Mouse (Mus musculus): ENCODE measurements around the gene Gm47995. TPM values are rescaled to one million over a fixed set of nuclear protein-coding genes. Genes with fewer than 3 reads are reported as not detected.

Gene Gm47995
- 0.35 and 0.45 TPM in 2 replicates for polyA plus RNA-seq (2012; rRNA removed)

DNA sequence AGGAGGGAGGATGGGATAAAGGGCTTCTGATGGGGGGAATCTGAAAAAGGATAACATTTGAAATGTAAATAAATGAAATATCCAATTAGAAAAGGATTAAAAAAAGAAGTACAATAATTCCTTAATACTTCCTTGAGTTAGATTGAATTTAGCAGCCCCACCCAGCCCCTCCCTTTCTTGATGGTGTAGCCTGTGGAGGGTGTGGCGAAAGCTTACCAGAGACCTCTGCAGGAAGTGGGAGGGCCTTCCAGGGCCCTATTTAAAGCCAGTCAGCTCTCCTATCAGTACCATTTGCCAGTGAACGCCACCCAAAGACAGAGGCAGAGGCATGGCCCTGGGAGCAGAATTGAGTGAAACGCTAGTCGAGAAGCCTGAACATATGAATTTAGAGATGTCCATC lies at the start of gene Gm47995:
Gm47995 (plus strand) TSS at position 329 of the 400 bp plus-strand sequence.

DNA sequence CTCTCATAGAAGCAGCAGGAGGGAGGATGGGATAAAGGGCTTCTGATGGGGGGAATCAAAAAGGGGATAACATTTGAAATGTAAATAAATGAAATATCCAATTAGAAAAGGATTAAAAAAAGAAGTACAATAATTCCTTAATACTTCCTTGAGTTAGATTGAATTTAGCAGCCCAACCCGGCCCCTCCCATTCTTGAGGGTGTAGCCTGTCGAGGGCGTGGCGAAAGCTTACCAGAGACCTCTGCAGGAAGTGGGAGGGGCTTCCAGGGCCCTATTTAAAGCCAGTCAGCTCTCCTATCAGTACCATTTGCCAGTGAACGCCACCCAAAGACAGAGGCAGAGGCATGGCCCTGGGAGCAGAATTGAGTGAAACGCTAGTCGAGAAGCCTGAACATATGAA lies 16.0 kb upstream of the Gm47995 start, which contains the start of gene Gm47985:
Gm47985 (plus strand) TSS at position 272 of the 400 bp plus-strand sequence.

DNA sequence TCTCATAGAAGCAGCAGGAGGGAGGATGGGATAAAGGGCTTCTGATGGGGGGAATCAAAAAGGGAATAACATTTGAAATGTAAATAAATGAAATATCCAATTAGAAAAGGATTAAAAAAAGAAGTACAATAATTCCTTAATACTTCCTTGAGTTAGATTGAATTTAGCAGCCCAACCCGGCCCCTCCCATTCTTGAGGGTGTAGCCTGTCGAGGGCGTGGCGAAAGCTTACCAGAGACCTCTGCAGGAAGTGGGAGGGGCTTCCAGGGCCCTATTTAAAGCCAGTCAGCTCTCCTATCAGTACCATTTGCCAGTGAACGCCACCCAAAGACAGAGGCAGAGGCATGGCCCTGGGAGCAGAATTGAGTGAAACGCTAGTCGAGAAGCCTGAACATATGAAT lies 6.2 kb upstream of the Gm47995 start, which contains the start of gene Gm8947:
Gm8947 (plus strand) TSS at position 302 of the 400 bp plus-strand sequence.

DNA sequence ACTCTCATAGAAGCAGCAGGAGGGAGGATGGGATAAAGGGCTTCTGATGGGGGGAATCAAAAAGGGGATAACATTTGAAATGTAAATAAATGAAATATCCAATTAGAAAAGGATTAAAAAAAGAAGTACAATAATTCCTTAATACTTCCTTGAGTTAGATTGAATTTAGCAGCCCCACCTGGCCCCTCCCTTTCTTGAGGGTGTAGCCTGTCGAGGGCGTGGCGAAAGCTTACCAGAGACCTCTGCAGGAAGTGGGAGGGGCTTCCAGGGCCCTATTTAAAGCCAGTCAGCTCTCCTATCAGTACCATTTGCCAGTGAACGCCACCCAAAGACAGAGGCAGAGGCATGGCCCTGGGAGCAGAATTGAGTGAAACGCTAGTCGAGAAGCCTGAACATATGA lies 5.6 kb downstream of the Gm47995 start, which contains the start of gene 3110040M04Rik:
3110040M04Rik (plus strand) TSS at position 304 of the 400 bp plus-strand sequence.

DNA sequence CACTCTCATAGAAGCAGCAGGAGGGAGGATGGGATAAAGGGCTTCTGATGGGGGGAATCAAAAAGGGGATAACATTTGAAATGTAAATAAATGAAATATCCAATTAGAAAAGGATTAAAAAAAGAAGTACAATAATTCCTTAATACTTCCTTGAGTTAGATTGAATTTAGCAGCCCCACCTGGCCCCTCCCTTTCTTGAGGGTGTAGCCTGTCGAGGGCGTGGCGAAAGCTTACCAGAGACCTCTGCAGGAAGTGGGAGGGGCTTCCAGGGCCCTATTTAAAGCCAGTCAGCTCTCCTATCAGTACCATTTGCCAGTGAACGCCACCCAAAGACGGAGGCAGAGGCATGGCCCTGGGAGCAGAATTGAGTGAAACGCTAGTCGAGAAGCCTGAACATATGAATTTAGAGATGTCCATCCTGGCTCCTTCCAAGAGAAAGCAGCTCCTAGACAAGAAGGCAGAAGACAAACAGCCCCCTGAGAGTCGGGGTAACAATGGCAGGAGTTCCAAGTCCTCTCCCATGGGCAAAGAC lies 11.6 kb downstream of the Gm47995 start, which contains the start of gene Gm47996:
Gm47996 (plus strand) TSS at position 308 of the 532 bp plus-strand sequence.

Other genes with a start within 250 kb of the Gm47995 start
- 2.2 and 5.2 TPM in 2 replicates for gene Hmcn1, start 205.0 kb upstream of the Gm47995 start, polyA plus RNA-seq (2012; rRNA removed)
- 0.14 and 0.28 TPM in 2 replicates for gene Gm47985, start 15.9 kb upstream of the Gm47995 start, polyA plus RNA-seq (2012; rRNA removed)
- 0.13 and 0.24 TPM in 2 replicates for gene Gm8947, start 6.1 kb upstream of the Gm47995 start, polyA plus RNA-seq (2012; rRNA removed)
- gene 3110040M04Rik, start 5.7 kb downstream of the Gm47995 start, polyA plus RNA-seq (2012; rRNA removed): 0.61 TPM in 1 of 2 replicates, not detected in the other
- gene Gm47996, start 11.7 kb downstream of the Gm47995 start, polyA plus RNA-seq (2012; rRNA removed): not detected in 2 replicates
- 60.4 and 78.5 TPM in 2 replicates for gene Ivns1abp, start 146.0 kb downstream of the Gm47995 start, polyA plus RNA-seq (2012; rRNA removed)
- gene Swt1, start 230.0 kb downstream of the Gm47995 start, polyA plus RNA-seq (2012; rRNA removed): 2.6 and 4.2 TPM in 2 replicates
- gene Trmt1l, start 230.1 kb downstream of the Gm47995 start, polyA plus RNA-seq (2012; rRNA removed): 13.3 and 14.3 TPM in 2 replicates